Mouse (Mus musculus) lung, postnatal 10 days (tissue): ENCODE results near the gene Hcls1.

Experiments
- DNase-seq: peaks from one replicate; pipeline ENCODE4 v3.0.0; 2021

The Hcls1 gene

DNA sequence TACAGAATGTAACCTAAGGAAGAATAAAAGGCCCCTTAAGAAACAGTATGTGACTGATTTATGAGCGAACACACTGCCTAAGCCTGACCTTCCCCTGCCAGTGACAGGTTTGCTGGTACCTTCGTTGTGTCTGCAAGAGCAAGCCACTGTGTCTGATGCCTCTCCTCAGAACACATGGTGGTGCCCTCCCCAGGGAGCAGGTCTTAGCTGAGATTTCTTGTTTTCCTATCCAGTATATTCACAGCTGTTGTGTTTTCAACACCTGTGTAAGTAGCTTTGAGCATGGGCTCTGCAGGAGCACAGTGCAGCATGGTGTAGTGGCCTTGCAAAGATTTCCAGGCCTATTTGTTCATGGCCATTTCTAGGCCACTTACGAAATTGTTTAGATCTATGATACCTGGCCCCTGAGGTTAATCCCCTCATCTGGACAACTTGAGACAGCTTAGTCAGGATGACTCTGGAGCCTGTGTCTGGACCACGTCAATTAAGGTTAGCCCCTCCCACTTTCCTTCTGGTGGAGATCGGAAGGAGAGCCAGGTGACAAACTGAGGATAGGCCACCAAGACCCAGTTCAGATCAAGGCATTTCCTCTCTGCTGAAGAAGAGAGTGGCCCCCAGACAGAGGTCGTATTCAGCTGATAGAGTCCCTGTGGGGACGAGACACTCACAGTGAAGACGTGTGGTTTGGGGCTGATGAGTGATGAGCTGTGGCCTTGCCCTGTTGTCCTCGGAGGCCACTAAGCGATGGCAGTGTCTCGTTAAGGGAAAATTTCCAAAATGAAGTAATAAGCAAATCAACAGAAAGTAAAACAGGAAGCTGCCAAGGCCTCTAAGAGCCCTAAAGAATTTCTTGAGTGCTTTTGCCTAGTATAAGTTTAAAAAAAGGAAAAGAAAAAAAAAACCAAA is 4.3 kb upstream of the Hcls1 start:
- DNase-seq = no peak

DNA sequence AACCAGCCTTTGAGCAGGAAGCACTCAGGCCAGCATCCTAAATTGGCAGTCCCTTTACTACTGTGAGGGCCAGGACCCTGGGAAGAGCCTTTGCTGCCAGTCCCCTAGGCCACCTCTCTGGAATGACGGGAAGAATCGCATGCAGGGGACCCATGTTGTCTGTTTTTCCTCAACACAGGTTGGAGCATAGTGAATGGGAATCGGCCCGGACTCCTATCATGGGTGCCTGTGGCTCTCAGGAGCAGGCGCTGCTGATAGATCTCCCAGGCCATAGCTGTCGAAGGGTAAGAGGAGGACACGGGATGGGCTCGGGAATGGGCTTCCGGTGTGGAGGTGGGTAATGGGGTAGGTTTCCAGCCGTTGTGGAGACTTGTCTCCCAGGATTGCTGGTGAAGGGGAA is 3.4 kb upstream of the Hcls1 start:
- no peak for DNase-seq

GRCm38 (mm10) chr16:36931976-36932375 is 2.8 kb upstream of the Hcls1 start:
- no peak for DNase-seq

- no peak for DNase-seq
Measured at GRCm38 (mm10) chr16:36932546-36932945, 2.2 kb upstream of the Hcls1 start.

DNA sequence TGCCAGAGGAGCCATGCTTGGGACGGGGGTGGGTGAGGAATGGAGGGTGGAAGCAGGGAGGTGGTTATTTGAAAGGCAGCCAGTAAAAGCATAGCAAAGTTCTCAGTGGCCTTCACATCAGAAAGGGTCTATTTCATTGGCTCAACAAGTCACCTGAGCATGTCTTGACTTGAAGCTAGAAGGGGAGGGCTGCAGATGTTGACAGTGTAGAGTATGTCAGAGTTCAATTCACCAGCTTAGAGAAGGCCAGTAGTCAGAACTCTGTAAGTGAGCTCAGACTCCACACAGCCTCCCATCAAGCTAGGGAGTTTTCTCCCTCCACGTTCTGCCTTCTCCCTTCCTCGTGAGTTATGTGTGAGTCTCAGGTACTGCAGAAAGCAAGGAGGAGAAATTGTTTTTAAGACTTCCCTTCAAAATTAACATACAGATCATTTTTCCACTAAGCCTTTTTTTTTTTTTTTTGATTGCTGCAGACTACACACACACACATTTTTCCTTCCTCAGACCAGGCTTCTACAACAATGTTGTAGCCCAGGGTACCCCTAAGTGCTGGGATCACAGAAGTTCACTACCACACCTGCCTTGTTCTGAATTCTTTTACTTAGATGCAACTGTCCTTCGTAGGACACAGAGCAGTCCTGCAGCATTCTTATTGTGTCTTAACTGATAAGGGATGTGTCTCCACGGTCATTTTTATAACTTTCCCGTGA is 497 bp upstream of the Hcls1 start:
- peak; percentile 24 for DNase-seq

GRCm38 (mm10) chr16:36935814-36936213 is 1.0 kb downstream of the Hcls1 start:
- DNase-seq = no peak

- peak; percentile 22 for DNase-seq
Measured at GRCm38 (mm10) chr16:36941137-36941727, 6.4 kb downstream of the Hcls1 start.

GRCm38 (mm10) chr16:36941895-36942294 is 7.1 kb downstream of the Hcls1 start:
- DNase-seq = no peak

DNA sequence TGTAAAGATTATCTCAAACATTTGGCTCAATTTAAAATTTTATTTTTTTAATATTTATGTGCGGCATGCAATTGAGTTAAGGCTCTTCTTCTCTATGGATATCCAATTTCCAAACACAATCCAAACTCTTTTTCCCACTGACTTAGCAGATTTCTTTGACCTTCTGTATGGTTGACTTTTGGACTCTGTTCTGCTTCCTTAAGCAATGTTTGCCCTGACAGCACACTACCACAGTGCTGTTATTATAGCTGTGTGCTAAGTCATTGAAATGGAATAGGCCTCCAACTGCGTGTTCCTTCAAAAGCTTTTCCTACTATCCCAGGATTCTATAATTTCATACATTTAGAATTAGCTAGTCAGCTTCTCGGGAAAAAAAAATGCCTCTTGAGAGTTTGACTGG is 8.8 kb downstream of the Hcls1 start:
- DNase-seq = no peak

DNA sequence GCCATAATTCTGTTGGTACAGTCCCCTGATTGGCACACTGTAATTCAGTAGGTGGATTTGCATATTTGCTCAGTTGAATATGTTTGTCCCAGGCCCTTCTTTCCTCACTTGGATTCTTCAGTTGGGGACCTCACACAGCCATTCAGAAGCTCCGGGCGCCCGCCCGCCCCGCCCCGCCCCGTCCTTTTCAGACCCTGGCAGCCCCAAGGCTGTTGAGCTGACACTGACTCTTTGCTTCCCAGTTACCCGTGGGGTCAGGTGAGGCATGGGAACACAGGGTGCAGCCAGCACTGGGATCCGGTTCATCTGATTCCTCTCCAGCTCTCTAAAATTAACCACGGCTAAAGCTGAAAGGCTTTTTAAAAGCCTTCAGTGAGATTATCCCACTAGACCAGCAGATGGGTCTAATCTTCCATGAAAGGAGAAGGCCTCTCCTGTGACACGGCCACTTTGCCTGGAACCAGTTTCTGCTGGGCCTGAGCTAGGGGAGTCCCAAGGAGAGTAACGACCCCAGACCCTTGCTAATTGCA is 10.2 kb downstream of the Hcls1 start:
- DNase-seq = no peak

DNA sequence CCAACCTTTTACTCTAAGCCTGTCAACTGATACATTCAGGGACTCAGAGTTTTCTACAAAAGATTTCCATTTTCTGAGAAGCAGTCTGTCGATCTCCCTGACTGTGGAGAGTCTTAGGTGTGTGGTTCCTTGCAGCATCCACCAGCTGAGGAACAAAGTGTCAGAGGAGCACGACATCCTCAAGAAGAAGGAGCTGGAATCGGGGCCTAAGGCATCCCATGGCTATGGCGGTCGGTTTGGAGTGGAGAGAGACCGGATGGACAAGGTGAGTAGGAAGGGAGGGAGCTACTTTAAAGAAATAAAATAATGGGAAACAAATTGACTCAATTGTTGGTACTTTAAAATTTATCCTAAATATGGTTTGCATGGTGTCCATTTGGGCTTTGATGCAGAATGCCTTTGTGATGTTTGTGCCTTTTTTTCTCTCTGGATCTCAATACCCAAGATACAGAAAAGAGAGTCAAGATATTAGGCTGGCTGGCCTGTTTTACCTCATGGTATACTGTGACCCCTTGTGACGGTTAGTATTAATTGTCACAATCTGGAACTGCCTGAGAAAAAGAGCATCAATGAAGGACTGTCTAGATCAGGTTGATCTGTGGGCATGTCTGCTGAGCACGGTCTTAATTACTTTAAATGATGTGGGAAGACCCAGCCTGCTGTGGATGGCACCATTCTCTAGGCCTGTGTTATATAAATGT is 11.8 kb downstream of the Hcls1 start:
- DNase-seq = no peak

DNA sequence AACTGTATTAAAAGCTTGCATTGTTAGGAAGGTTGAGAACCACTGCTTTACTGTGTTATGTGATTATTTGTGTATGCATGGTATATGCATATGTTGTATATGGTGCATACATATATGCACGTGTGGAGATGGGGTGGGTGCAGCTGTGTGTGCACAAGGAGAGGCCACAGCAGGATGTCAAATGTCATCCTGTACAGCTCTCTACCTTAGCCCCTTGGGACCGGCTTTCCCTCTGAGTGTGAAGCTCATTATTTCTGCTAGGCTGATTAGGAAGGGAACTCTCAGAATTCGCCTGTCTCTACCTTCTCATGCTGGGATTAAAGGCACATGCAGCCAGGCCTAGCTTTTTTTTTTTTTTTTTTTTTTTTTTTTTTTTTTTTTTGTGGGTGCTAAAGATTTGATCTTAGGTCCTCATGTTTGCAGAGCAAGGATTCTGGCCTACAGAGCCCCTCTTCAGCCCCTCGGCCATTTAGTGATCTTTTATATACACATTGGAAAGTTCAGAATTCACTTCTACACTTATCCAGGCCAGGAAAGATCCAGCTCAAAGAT is 12.9 kb downstream of the Hcls1 start:
- no peak for DNase-seq

- no peak for DNase-seq
Measured at GRCm38 (mm10) chr16:36949614-36950336, 15.0 kb downstream of the Hcls1 start.

GRCm38 (mm10) chr16:36951029-36951428 is 16.2 kb downstream of the Hcls1 start:
- no peak for DNase-seq

DNA sequence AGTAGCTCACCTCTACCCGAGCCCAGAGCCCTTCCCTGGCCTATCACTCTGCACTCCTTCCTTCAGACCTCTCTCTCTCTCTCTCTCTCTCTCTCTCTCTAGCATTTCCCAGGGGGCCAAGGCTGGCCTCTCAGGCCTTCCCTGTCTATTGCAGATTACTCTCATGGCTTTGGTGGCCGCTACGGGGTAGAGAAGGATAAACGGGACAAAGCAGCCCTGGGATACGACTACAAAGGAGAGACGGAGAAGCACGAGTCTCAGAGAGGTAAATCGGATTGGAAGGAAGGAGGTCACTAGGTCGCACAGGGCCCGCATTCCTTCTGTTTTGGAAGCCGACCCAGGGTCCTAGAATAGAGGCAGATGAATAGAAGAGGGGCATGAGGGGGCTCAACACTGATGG is 20.3 kb downstream of the Hcls1 start:
- no peak for DNase-seq

DNA sequence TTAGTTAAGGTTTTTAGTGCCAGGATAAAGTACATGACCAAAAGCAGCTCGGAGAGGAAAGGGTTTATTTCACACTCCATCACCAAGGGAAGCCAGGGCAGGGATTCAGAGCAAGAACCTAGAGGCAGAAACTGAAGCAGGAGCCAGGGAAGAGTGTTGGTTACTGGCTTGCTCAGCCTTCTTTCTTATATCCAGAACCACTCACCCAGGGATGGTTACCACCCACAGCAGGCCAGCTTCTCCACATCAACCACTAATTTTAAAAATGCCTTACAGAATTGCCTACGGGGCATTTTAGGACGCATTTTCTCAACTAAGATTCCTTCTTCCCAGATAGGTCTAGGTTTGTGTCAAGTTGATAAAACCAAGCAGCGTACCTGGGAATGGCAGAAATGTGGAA is 28.6 kb downstream of the Hcls1 start:
- DNase-seq = no peak

DNA sequence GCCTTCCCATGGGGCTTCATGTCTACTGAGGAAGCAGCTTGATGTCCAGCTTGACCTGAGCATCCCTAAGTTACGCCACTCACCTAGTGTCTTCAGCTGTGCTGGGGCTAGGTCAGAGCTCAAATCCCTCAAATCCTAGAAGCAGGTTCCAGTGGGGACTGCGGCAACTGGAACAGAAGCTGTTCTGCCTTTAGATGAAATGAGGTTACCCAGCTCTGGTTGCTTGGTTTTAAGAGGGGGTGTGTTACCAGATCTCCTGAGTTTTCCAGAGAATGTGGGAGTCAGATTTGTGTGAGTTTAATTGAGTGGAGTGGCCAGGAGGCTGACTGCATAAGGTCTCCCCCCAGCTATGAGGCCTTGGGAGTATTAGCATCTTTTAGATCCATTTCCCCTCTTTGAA is 44.3 kb downstream of the Hcls1 start:
- no peak for DNase-seq

DNA sequence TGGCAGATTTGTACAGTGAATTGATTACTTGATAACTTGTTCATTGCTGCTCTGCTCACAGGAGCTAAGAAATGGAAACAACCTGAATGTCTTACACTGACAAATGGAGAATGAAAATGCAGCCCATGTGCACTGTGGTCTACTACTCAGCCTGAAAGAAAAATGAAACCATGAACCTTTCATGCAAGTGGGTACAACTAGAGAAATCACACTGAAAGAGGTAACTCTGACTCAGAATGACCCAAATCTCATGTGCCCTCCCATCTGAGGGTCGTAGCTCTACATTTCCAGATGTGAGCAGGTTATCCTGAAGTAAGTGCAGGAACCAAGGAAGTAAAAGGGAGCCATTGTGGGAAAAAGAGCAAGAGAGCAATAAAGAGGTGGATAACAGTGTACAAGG is 49.0 kb downstream of the Hcls1 start:
- DNase-seq = no peak

- no peak for DNase-seq
Measured at GRCm38 (mm10) chr16:36985636-36986042, 50.9 kb downstream of the Hcls1 start.

- DNase-seq = no peak
Measured at GRCm38 (mm10) chr16:36987399-36987798, 52.6 kb downstream of the Hcls1 start.

- no peak for DNase-seq
Measured at GRCm38 (mm10) chr16:36988066-36988465, 53.3 kb downstream of the Hcls1 start.

DNA sequence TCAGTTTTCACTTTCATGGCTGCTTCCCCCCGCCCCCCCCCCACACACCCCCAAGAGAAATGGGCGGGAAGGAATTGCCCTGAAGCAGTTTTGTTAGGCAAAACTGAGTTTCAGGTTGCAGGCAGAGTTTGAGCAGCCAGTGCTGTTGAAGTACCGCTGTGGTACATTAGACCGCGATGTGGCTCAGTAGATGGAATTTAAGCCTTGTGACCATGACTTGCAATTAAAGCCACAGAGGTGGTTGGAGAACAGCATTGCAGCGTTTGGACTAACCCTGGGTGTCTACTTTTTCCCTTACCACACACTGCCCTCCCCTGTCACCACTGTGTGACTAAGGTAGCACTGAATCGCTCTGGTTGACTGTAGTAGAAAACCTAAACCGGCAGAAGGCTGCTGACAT is 54.7 kb downstream of the Hcls1 start:
- DNase-seq = no peak
